Comparison of ENCODE assay signal across 9 mouse cellular contexts in genomic region chr17:10094108-10094521, GRCm38 (mm10).
DNase-seq lines count a peak whose midpoint lies in the region; ATAC-seq and TF ChIP-seq lines count a peak whose summit lies in the region.
"Had no signal": no experiment of that assay in that cellular context is flagged by ENCODE, and none has a peak within 500 bp of the region (broad histone marks: within the 10 kb centered on the region; RNA-seq: fewer than 3 reads in every experiment).

No protein-coding gene starts in this region.

- no peaks in the 10 kb centered on the region for H3K4me1 ChIP-seq in kidney, embryonic 14.5 days (ENCODE audit: control insufficient read depth, insufficient read depth, low read length)
- no peaks in the 10 kb centered on the region; the same call in 1 of the 2 replicates for H3K4me1 ChIP-seq in small intestine, adult 2 months (ENCODE audit: control insufficient read depth, insufficient read depth, insufficient read length, low read length)
- H3K4me1 ChIP-seq in forebrain, embryonic 12.5 days, result no peaks in the 10 kb centered on the region

- 61% methylated on average over 3 of the region's 3 CpGs for WGBS in kidney, embryonic 14.5 days
- 67% methylated on average over 3 of the region's 3 CpGs for WGBS in small intestine, adult 2 months
- 93% methylated on average over 3 of the region's 3 CpGs for whole genome bisulfite sequencing in forebrain, embryonic 12.5 days

- H3K4me3 ChIP-seq in kidney, embryonic 14.5 days (ENCODE audit: low read length), result no peak overlapping the region
- no peak overlapping the region for H3K4me3 ChIP-seq in small intestine, adult 2 months (ENCODE audit: low read depth, low read length)
- H3K4me3 ChIP-seq in forebrain, embryonic 12.5 days (replicated peaks), result no peak overlapping the region

- no peak overlapping the region for H3K9ac ChIP-seq in kidney, embryonic 14.5 days (ENCODE audit: low read depth, low read length)
- no peak overlapping the region for H3K9ac ChIP-seq in forebrain, embryonic 12.5 days

- DNase-seq in kidney, adult 11 months, result peak; percentile 49
- peak; percentile 91 to 97 for DNase-seq in heart, adult 9 months (ENCODE audit: low spot score in 2 of 2)
- peak; percentile 69 for DNase-seq in kidney, postnatal 14 days
- no peak for DNase-seq in layer of hippocampus, adult 9-10 months (ENCODE audit: low spot score)
- no peak for DNase-seq in right cerebral cortex, postnatal 4 days
- DNase-seq: layer of hippocampus, postnatal 36 days had no signal

- no peak for TF ChIP-seq POLR2A in small intestine, adult 2 months (IDR thresholded peaks at IDR 0.05; ENCODE audit: low read depth, low read length)

- no peak overlapping the region for H3K4me2 ChIP-seq in kidney, embryonic 14.5 days (replicated peaks; ENCODE audit: low read depth, low read length)
- no peak overlapping the region for H3K4me2 ChIP-seq in forebrain, embryonic 12.5 days

- H3K27ac ChIP-seq in kidney, embryonic 14.5 days (ENCODE audit: low read depth, low read length), result no peak overlapping the region
- H3K27ac ChIP-seq in small intestine, adult 2 months (ENCODE audit: insufficient read depth, low read depth, low read length), result peak overlapping the region; percentile 49
- no peak overlapping the region for H3K27ac ChIP-seq in forebrain, embryonic 12.5 days

- H3K27me3 ChIP-seq in kidney, embryonic 14.5 days (ENCODE audit: control insufficient read depth, insufficient read depth, low read length), result no peaks in the 10 kb centered on the region
- H3K27me3 ChIP-seq in small intestine, adult 2 months (ENCODE audit: control insufficient read depth, insufficient read depth, low read length), result no peaks in the 10 kb centered on the region
- no peaks in the 10 kb centered on the region for H3K27me3 ChIP-seq in forebrain, embryonic 12.5 days

- no peaks in the 10 kb centered on the region for H3K9me3 ChIP-seq in kidney, embryonic 14.5 days (ENCODE audit: control insufficient read depth, low read length)
- no peaks in the 10 kb centered on the region for H3K9me3 ChIP-seq in forebrain, embryonic 12.5 days

- no peak for TF ChIP-seq CTCF in small intestine, adult 2 months (IDR thresholded peaks at IDR 0.05; ENCODE audit: extremely low read depth, insufficient read length, insufficient replicate concordance, low read depth, low read length)

- no peaks in the 10 kb centered on the region for H3K36me3 ChIP-seq in kidney, embryonic 14.5 days (ENCODE audit: control insufficient read depth, insufficient read depth, low read length)
- no peaks in the 10 kb centered on the region for H3K36me3 ChIP-seq in small intestine, adult 2 months (ENCODE audit: control insufficient read depth, insufficient read depth, low read length)
- H3K36me3 ChIP-seq in forebrain, embryonic 12.5 days (replicated peaks), result no peaks in the 10 kb centered on the region

- no peak for ATAC-seq in kidney, embryonic 14.5 days (ENCODE audit: low FRiP score, low TSS enrichment)
- ATAC-seq in forebrain, embryonic 12.5 days (ENCODE audit: low FRiP score), result no peak

Comparison
In these comparisons a context has a peak if more than half of its experiments do, and no peak if none do; other contexts are left out.
1. DNase-seq: peak in kidney, adult 11 months (single experiment), heart, adult 9 months (2 of 2) and kidney, postnatal 14 days (single experiment); none in layer of hippocampus, adult 9-10 months (single experiment) and right cerebral cortex, postnatal 4 days (single experiment).